Mouse (Mus musculus) small intestine, adult 10 weeks (tissue): ENCODE measurements around the gene Mcts1. TPM values are rescaled to one million over a fixed set of nuclear protein-coding genes. Genes with fewer than 3 reads are reported as not detected.

Experiments
- polyA plus RNA-seq: library from polyadenylated mRNA; stranded (reverse); fragments of 350-450 nt; fragmentation: Illumina TruSeq; extraction: RNeasy Lipid Tissue Mini Kit (QIAGEN cat#74804); gene quantifications from one replicate; pipeline ENCODE4 v1.2.3, GENCODE M21; 2014; ENCODE audit warnings: low replicate concordance

Mcts1 gene
- polyA plus RNA-seq: 292 TPM

GRCm38 (mm10) chrX:38600177-38600994 lies at the start of gene Mcts1:
Gene Mcts1 (plus strand): TSS chrX:38600578.

GRCm38 (mm10) chrX:38576078-38576477 lies 24.3 kb upstream of the Mcts1 start, which contains the start of gene Cul4b:
Gene Cul4b (minus strand): TSS chrX:38576196.

GRCm38 (mm10) chrX:38634801-38635637 lies 34.6 kb downstream of the Mcts1 start, which contains the start of gene C1galt1c1:
Gene C1galt1c1 (minus strand): TSS chrX:38635087.

Other genes starting within 250 kb of the Mcts1 start
- 605 TPM for gene Lamp2, start 144.1 kb upstream of the Mcts1 start, polyA plus RNA-seq
- 73.7 TPM for gene Cul4b, start 24.4 kb upstream of the Mcts1 start, polyA plus RNA-seq
- gene C1galt1c1, start 34.5 kb downstream of the Mcts1 start, polyA plus RNA-seq: 206 TPM
- gene 6030498E09Rik, start 172.1 kb downstream of the Mcts1 start, polyA plus RNA-seq: not detected